Mouse (Mus musculus) v-Abl transformed pro-B cells (cell line): ENCODE measurements around the gene Med13l.
"Not testable (repeated sequence)": the region's sequence is repeated elsewhere in the genome, so short reads cannot be mapped to it uniquely, and the experiment has no call there.

Experiments
- in situ Hi-C, 2 experiments: fragments of 400-800 bp; cut with MboI; formaldehyde crosslinking; loops; one replicate each; pipeline ENCODE4 v1.15.1; 2025; ENCODE audit not compliant: unreplicated experiment in 2 of 2

Gene Med13l

GRCm38 (mm10) chr5:118650007-118650548, 89.6 kb downstream of the Med13l start:
- in situ Hi-C loops, result no loop called here

- in situ Hi-C loops, result no loop called here
These were observed 90.3 kb downstream of the Med13l start for GRCm38 (mm10) chr5:118650746-118651145.

- in situ Hi-C loops, result no loop called here
These were observed 92.1 kb downstream of the Med13l start for GRCm38 (mm10) chr5:118652611-118653010.

- in situ Hi-C loops, result not testable (repeated sequence)
These were observed 92.6 kb downstream of the Med13l start for GRCm38 (mm10) chr5:118653119-118653518.

GRCm38 (mm10) chr5:118654599-118654998, 94.1 kb downstream of the Med13l start:
- in situ Hi-C loops, result no loop called here

GRCm38 (mm10) chr5:118655025-118655424, 94.5 kb downstream of the Med13l start:
- in situ Hi-C loops, result no loop called here

GRCm38 (mm10) chr5:118655428-118655827, 94.9 kb downstream of the Med13l start:
- in situ Hi-C loops, result no loop called here

GRCm38 (mm10) chr5:118655966-118656365, 95.5 kb downstream of the Med13l start:
- in situ Hi-C loops, result no loop called here

- in situ Hi-C loops, result no loop called here
These were observed 97.9 kb downstream of the Med13l start for GRCm38 (mm10) chr5:118658256-118658837.

GRCm38 (mm10) chr5:118659713-118660112, 99.2 kb downstream of the Med13l start:
- in situ Hi-C loops, result no loop called here

GRCm38 (mm10) chr5:118661751-118662150, 101.3 kb downstream of the Med13l start:
- in situ Hi-C loops, result no loop called here

GRCm38 (mm10) chr5:118663999-118664398, 103.5 kb downstream of the Med13l start:
- in situ Hi-C loops, result no loop called here

GRCm38 (mm10) chr5:118665023-118665422, 104.5 kb downstream of the Med13l start:
- in situ Hi-C loops, result no loop called here

GRCm38 (mm10) chr5:118666437-118667207, 106.1 kb downstream of the Med13l start:
- in situ Hi-C loops, result no loop called here

- in situ Hi-C loops, result no loop called here
These were observed 107.4 kb downstream of the Med13l start for GRCm38 (mm10) chr5:118667863-118668262.

GRCm38 (mm10) chr5:118668931-118669330, 108.5 kb downstream of the Med13l start:
- in situ Hi-C loops, result no loop called here

- in situ Hi-C loops, result no loop called here
These were observed 111.6 kb downstream of the Med13l start for GRCm38 (mm10) chr5:118672111-118672510.

- in situ Hi-C loops, result no loop called here
These were observed 113.4 kb downstream of the Med13l start for GRCm38 (mm10) chr5:118673859-118674258.

- in situ Hi-C loops, result no loop called here
These were observed 113.8 kb downstream of the Med13l start for GRCm38 (mm10) chr5:118674321-118674720.

GRCm38 (mm10) chr5:118675697-118676096, 115.2 kb downstream of the Med13l start:
- in situ Hi-C loops, result no loop called here

- in situ Hi-C loops, result no loop called here
These were observed 115.9 kb downstream of the Med13l start for GRCm38 (mm10) chr5:118676151-118676918.
